Mouse (Mus musculus) gastrocnemius, postnatal 14 days (tissue): ENCODE results near the gene Ggta1. TPM values are rescaled to one million over a fixed set of nuclear protein-coding genes. Genes with fewer than 3 reads are reported as not detected.

ENCODE experiments used
- DNase-seq: peaks from one replicate; pipeline ENCODE4 v3.0.0; 2021; ENCODE audit warnings: mixed read lengths
- intact Hi-C: fragments of 180-260 bp; cut with DNase I; formaldehyde crosslinking; loops from one replicate; pipeline ENCODE4 v1.15.1; 2025; ENCODE audit warnings: low total_unique reads
- total RNA-seq, 2 experiments: library from RNA; stranded (reverse); gene quantifications; 2 replicates each; pipeline ENCODE4 v1.2.3; 2021

Gene Ggta1
- total RNA-seq, 2 experiments from 2014 or later: 11.1 to 15.6 TPM

DNA sequence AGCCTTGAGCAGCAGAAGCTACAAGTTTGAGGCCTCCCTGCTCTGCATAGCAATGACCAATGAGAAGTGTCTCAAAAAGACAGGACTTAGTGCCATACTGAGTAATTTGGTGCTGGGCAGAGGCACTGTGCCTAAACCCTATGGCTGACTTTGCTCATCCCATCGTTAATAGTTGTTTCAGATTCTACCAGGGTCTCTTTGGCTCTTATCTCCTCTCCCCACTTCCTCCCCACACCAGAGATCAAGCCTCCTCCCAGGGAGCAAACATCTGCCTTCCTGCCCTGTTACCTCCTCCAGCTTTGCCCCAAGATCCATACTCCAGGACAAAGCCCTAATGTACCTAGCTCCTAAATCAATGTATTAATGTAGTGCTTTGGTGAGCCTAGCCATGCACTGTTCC lies 45.8 kb downstream of the Ggta1 start:
- intact Hi-C loops: loop anchor here (10.0 kb wide), 1 partner anchor 88 kb away; no protein-coding TSS in a partner anchor
- no peak for DNase-seq

DNA sequence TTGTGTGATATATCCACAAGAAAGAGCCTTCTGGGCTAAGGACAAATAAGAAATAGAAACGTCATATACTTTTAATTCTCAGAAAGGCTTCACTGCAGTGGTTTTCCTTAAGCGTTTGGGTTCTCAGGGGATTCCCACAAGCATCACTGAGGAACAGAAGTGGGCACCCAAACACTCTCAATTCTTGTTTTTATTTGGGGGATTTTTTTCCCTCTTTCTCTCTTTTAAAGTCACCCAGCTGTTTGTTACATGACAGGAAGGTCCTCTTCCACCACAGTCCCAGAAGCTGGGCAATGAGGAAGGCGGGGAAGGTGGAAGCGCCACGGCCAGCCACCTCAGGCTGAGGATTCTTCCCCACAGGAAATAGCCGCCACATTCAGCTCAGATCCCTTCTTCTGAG lies 46.6 kb downstream of the Ggta1 start:
- DNase-seq: no peak
- intact Hi-C loops: loop anchor here (10.0 kb wide), 1 partner anchor 88 kb away; no protein-coding TSS in a partner anchor

DNA sequence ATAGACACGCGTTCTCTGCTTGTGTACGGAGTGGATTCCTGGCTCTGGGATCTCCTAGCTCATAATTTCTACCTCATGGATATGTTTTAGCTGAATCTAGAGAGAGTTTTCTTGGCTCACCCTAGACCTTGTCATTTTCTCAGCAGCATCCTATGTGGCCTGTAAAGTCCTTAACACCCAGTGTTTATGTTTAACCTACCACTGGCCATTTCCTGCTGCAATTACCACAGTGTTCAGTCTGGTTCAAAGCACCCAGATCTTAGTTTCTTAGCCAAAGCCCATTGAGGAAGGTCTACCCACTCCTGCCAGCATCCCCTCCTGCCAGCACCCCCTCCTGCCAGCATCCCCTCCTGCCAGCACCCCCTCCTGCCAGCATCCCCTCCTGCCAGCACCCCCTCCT lies 50.2 kb downstream of the Ggta1 start:
- intact Hi-C loops: loop anchor here (10.0 kb wide), 1 partner anchor 92 kb away; no protein-coding TSS in a partner anchor
- no peak for DNase-seq

- intact Hi-C loops: loop anchor here (10.0 kb wide), 1 partner anchor 93 kb away; no protein-coding TSS in a partner anchor
- DNase-seq: no peak
Measured at GRCm38 (mm10) chr2:35412246-35412645, 50.8 kb downstream of the Ggta1 start.

- intact Hi-C loops: loop anchor here (10.0 kb wide), 1 partner anchor 93 kb away; no protein-coding TSS in a partner anchor
- no peak for DNase-seq
Measured at GRCm38 (mm10) chr2:35411640-35412190, 51.3 kb downstream of the Ggta1 start.

GRCm38 (mm10) chr2:35409466-35409865 lies 53.6 kb downstream of the Ggta1 start:
- DNase-seq: no peak
- intact Hi-C loops: no loop called here

DNA sequence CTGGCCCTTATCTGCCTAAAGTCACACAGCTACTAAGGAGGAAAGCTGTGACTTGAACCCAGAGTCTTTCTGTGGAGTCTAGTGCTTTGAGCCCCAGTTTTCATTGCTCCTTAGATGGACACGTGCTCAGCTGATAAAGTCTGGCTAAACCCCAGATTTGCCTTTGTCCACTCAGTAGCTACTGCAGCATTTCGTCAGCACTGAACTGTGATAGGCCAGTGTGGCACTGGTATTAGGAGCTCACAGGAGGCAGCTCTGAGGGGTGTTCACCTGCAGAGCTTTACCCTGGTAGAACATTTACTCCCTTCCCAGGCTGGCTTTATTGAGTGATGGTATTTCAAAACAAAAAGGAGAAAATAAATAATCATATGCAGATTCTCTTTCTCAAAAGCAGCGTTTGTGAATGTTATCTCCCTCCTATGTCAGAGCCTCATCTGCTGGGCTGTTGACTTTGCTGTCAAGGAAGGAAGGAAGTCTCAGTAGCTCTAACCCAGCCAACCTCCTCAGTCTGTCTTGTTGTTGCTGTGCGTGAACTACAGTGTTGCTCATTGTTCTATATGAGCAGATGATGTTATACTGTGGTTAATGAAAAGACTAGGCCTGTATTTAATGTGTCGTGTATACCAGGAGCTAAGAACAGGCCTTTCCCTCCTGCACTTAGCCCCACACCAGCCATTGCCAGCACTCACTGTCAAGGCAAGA lies 54.5 kb downstream of the Ggta1 start:
- no peak for DNase-seq
- intact Hi-C loops: no loop called here

DNA sequence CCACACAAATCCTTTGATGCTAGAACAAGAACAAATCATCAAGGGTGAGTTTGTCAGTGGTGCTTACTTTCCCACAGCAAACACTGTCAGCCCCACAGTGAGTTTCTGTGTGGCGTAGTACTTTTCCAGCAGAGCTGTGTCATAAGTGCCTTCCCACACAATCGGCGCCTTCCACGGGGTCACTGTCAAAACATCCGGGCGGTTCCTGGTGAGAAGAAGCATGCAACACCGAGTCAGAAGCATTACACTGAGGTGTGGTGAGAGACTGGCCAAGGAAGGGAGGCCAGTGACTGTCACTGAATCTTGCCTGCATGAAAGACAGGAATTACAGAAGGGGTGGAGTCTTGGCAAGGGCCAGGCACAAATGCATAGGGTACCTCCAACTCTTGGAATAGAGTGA lies 55.2 kb downstream of the Ggta1 start:
- intact Hi-C loops: no loop called here

GRCm38 (mm10) chr2:35407266-35407665 lies 55.8 kb downstream of the Ggta1 start:
- intact Hi-C loops: no loop called here

More for the DNA sequence above, 55.2 kb downstream of the Ggta1 start:
- DNase-seq: no peak

GRCm38 (mm10) chr2:35406611-35407010 lies 56.4 kb downstream of the Ggta1 start:
- intact Hi-C loops: no loop called here
- DNase-seq: no peak

More at GRCm38 (mm10) chr2:35407266-35407665, 55.8 kb downstream of the Ggta1 start:
- DNase-seq: no peak

DNA sequence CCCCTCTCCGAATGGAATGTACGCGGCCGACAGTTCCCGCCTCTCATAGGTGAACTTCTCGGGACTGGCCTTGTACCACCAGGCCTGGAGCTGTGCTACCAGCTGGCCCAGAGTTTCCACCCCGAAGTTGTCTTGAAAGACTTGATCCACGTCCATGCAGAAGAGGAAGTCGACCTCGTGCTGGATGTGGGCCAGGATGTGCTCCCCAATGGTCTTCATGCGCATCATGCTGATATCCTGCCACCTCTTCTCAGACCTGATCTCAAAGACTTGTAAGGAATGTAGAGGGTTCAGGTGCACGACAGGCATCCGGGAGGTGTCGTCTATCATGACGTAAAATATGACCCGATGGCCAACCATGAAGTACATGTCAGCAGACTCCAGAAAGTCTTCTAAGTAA lies 60.6 kb downstream of the Ggta1 start:
- intact Hi-C loops: no loop called here
- DNase-seq: no peak

- DNase-seq: no peak
- intact Hi-C loops: no loop called here
Measured at GRCm38 (mm10) chr2:35400739-35401138, 62.3 kb downstream of the Ggta1 start.

DNA sequence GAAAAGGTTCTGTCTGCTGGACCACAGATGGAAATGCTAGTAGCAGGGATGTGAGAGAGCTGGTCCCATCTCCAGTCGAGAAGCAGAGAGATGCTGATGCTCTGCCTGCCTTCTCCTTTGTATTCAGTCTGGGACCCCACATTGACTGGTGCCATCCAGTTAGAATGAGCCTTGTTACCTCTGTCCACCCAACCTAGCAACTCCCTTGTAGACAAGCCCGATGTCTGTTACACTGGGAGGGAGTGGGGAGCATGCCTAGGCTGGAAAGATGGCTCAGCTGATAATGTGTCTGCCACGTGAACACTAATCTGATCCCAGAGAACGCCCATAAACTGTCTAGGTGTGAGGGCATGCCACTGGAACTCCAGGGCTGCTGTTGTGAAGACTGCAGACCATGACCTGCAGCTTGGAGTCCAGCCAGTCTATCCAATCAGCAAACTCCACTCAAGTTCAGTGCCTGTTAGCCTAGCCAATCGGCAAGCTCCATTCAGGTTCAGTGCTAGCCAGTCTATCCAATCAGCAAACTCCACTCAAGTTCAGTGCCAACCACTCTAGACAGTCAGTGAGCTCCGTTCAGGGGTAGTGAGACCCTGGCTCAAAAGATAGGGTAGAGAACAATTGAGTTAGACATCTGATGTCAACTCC lies 64.7 kb downstream of the Ggta1 start:
- intact Hi-C loops: loop anchor here (2.0 to 5.0 kb wide), 2 partner anchors 41 to 102 kb away; no protein-coding TSS in a partner anchor
- no peak for DNase-seq

GRCm38 (mm10) chr2:35397590-35398173 lies 65.3 kb downstream of the Ggta1 start:
- intact Hi-C loops: loop anchor here (2.0 to 5.0 kb wide), 2 partner anchors 40 to 101 kb away; no protein-coding TSS in a partner anchor
- DNase-seq: peak; percentile 59

DNA sequence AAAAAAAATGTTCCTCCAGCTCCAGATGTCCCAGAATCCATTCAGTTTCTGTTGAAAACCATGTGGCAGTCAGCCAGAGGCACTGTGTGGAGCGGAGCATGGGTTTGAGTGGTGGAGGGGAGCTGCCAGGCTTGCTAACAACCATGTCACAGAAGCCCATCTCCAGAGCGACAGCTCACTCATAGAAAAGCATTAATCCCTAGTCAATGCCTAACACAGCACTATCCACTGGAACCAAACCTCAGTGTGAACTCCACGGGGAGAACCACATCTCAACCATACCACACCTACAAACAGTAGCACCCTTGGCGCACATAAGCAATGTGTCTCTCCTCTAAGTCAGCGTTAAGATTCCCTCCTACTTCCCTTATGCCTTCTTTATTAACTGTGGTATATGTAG lies 65.9 kb downstream of the Ggta1 start, which contains the start of gene 4930402F06Rik:
4930402F06Rik (minus strand) TSS at position 80 of the 400 bp plus-strand sequence.
- intact Hi-C loops: loop anchor here (5.0 kb wide), 1 partner anchor 40 kb away; no protein-coding TSS in a partner anchor
- DNase-seq: no peak

DNA sequence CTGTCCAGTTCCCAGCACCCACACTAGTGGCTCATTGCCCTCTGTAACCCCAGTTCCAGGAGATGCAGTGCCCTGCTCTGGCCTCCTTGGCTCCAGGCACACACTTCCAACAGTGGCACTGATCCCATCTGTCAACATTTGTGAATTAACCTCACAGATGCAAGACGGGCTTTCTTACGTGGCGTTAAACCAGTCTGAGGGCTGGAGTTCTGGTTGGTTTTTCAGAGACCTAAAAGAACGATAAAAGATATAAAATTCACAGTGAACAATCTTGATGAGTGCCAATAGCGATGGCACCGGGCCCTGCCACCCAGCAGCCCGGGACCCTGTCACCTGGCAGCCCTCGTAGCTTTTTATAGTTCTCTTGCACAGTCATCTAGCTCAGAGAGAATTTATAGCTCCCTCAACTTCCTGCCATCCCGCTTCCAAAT lies 77.6 kb downstream of the Ggta1 start:
- intact Hi-C loops: no loop called here
- peak; percentile 42 for DNase-seq

DNA sequence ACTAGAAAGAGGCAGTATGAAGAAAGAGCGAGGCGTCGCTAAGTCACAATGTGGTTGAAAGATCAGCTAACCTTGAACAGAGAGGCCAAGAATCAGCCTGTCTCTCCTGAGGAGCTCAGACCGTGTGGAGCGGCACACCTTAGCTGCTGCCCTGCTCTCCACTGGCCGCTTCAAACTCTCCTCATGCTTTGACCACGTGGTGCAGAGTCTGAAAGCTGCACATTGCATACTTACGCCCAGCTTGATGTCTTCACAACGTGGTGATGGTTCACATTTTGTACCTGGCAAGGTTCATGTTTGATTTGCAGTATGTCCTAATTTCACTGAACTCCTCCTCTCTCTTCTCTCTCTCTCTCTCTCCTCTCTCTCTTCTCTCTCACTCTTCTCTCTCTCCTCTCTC lies 83.7 kb downstream of the Ggta1 start:
- intact Hi-C loops: no loop called here
- no peak for DNase-seq

- no peak for DNase-seq
- intact Hi-C loops: no loop called here
Measured at GRCm38 (mm10) chr2:35377600-35377999, 85.4 kb downstream of the Ggta1 start.

DNA sequence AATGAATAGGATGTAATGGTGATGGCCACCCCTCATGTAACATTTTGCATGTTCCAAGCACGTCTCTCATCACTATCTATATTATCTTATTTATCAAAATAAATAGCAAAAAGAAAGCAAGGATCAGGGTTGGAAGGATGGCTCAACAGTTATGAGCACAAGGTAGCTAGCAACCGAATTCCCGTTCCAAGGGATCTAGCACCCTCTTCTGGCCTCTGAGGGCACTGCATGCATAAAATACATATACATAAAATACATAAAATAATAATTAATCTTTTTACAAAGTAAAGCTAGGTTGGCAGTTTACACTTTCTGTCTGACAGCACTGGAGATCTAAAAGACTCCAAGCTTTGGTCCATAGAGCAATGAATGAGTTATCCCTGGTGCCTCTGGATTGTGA lies 90.0 kb downstream of the Ggta1 start:
- intact Hi-C loops: no loop called here
- no peak for DNase-seq

DNA sequence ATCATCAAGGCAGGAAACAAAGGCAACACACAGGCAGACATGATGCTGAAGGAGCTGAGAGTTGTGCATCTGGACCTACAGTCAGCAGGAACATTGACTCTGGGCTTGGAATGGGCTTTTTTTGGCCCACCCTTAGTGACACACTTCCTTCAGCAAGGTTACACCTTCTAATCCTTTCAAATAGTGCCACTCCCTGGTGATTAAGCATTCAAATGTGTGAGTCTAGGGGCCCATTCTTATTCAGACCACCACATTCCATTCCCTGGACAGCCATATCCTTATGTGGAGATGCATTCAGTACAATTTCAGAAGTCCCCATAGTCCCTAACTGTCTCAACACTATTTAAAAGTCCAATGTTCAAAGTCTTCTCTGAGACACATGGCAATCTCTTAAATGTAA lies 92.3 kb downstream of the Ggta1 start:
- intact Hi-C loops: no loop called here
- DNase-seq: no peak
